Mouse (Mus musculus) liver, embryonic 12.5 days (tissue): ENCODE measurements around the gene Ppp6r3. TPM values are rescaled to one million over a fixed set of nuclear protein-coding genes. Genes with fewer than 3 reads are reported as not detected.
"Not testable (repeated sequence)": the region's sequence is repeated elsewhere in the genome, so short reads cannot be mapped to it uniquely, and the experiment has no call there.

Experiments used
- ATAC-seq: fragments of 200-750 bp; cut with Nextera tagmentation; 2 replicates; pipeline ENCODE4 v1.8.0; 2017; ENCODE audit warnings: moderate number of reproducible peaks, mild to moderate bottlenecking, moderate library complexity
- H3K27ac ChIP-seq: fragments of 300-500 bp; sonication (generic); 2 replicates; pipeline ENCODE4 v1.5.1; 2016; ENCODE audit warnings: mild to moderate bottlenecking
- H3K27me3 ChIP-seq: fragments of 300-500 bp; sonication (generic); replicated peaks from 2 replicates; pipeline ENCODE4 v1.6.1; 2016; ENCODE audit warnings: mild to moderate bottlenecking, moderate library complexity
- H3K36me3 ChIP-seq: fragments of 300-500 bp; sonication (generic); 2 replicates; pipeline ENCODE4 v1.6.1; 2016; ENCODE audit warnings: mild to moderate bottlenecking, moderate library complexity
- H3K4me1 ChIP-seq: fragments of 300-500 bp; sonication (generic); 2 replicates; pipeline ENCODE4 v1.6.1; 2016
- H3K4me2 ChIP-seq: fragments of 300-500 bp; sonication (generic); 2 replicates; pipeline ENCODE4 v1.6.1; 2016; ENCODE audit warnings: mild to moderate bottlenecking, moderate library complexity
- H3K4me3 ChIP-seq: fragments of 300-500 bp; sonication (generic); 2 replicates; pipeline ENCODE4 v1.5.1; 2016; ENCODE audit warnings: mild to moderate bottlenecking, moderate library complexity
- H3K9ac ChIP-seq: fragments of 300-500 bp; sonication (generic); 2 replicates; pipeline ENCODE4 v1.6.1; 2016; ENCODE audit warnings: mild to moderate bottlenecking, moderate library complexity
- H3K9me3 ChIP-seq: fragments of 300-500 bp; sonication (generic); replicated peaks from 2 replicates; pipeline ENCODE4 v1.6.1; 2016; ENCODE audit warnings: mild to moderate bottlenecking, moderate library complexity
- WGBS: fragments of 180-500 bp; shearing (Covaris S2); methylation state at CpG from one replicate; pipeline ENCODE4 v1.1.7; 2016; ENCODE audit not compliant: insufficient replicate concordance; 5-methylcytosine and 5-hydroxymethylcytosine counted together
- polyA plus RNA-seq: library from polyadenylated mRNA; unstranded; fragments of >200 nt; fragmentation: Nextera tagmentation; extraction: Ambion mirVana; gene quantifications from 2 replicates; pipeline ENCODE4 v1.2.1, GENCODE M21; 2016

Gene Ppp6r3
- polyA plus RNA-seq, 1 experiment from 2014 or later = 35.8 TPM

DNA sequence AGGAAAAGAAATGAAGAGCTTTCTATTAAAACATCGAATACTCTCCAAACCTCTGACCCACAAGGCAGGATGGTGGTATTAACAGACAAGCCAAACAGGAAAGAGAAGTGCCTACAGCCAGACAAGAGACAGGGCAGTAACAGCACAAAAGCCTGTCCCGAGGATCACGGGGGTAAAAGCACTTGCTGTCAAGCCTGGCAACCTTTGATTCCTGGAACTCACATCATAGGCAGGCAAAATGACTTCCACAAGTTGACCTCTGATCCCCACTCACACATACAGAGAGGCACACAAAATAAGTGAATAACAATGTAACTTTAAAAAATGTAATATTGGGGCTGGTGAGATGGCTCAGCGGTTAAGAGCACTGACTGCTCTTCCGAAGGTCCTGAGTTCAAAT lies 36.1 kb downstream of the Ppp6r3 start:
- Histone ChIP-seq H3K9me3 (no peaks in the 10 kb centered on the region), H3K9ac (no peak overlapping the region), H3K4me3 (no peak overlapping the region), H3K36me3 (peaks cover 33% of the 10 kb centered on the region), H3K27ac (no peak overlapping the region), H3K27me3 (no peaks in the 10 kb centered on the region), H3K4me1 (peaks cover 35% of the 10 kb centered on the region), H3K4me2 (no peak overlapping the region)
- WGBS = 75% methylated on average over 5 of the region's 5 CpGs
- ATAC-seq = no peak

DNA sequence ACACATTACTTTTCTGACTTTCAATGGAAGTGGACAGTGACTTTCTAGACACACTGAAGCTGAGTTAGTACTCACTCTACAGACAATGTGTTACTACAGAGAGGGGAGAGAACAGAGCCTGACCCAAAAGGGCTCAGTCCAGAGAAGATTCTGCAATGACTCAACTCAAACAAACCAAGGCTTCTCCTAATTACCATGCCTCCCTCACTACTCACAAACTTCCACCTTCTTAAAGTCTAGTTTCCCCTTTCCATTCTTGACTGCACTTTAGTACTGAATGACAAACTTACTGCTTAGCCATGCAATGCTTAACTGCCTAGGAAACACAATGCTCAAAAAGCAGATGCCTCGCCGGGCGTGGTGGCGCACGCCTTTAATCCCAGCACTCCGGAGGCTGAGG lies 37.9 kb downstream of the Ppp6r3 start:
- Histone ChIP-seq H3K4me1 (peaks cover 45% of the 10 kb centered on the region), H3K27me3 (no peaks in the 10 kb centered on the region), H3K4me2 (no peak overlapping the region), H3K9ac (no peak overlapping the region), H3K4me3 (no peak overlapping the region), H3K27ac (peak overlapping the region; percentile 29; the same call in 1 of the 2 replicates), H3K9me3 (no peaks in the 10 kb centered on the region), H3K36me3 (peaks cover 23% of the 10 kb centered on the region)
- no peak for ATAC-seq
- 97% methylated on average over 6 of the region's 6 CpGs for WGBS

DNA sequence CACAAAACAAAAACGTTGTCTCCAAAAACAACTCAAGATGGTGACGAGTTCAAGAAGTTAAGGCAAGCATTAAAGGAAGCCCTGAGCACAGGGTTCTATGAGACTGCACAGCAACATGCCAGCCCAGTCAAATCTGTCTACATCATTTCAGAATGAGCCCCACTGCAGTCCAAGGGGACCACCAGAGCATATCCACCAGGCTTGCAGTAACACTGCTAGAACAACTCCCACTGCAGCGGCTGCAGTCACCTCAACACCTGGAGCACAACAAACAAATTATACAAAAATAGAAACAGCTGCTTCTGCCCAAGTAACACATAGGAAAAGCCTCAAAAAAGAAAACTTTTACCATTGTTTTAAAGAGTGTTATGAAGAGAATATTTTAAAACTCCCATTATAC lies 40.6 kb downstream of the Ppp6r3 start:
- H3K27ac ChIP-seq = no peak overlapping the region
- peaks cover 11% of the 10 kb centered on the region for H3K36me3 ChIP-seq
- no peaks in the 10 kb centered on the region for H3K9me3 ChIP-seq
- peaks cover 35% of the 10 kb centered on the region for H3K4me1 ChIP-seq
- no peak overlapping the region for H3K9ac ChIP-seq
- no peak overlapping the region for H3K4me3 ChIP-seq
- WGBS = 72% methylated on average over 3 of the region's 3 CpGs
- H3K27me3 ChIP-seq = no peaks in the 10 kb centered on the region
- no peak overlapping the region for H3K4me2 ChIP-seq
- no peak for ATAC-seq

GRCm38 (mm10) chr19:3533266-3533966 lies 42.1 kb downstream of the Ppp6r3 start:
- not testable (repeated sequence) for H3K9ac ChIP-seq, ATAC-seq, H3K9me3 ChIP-seq, H3K27me3 ChIP-seq, H3K36me3 ChIP-seq, H3K27ac ChIP-seq, H3K4me2 ChIP-seq, H3K4me3 ChIP-seq
- 77% methylated on average over 12 of the region's 12 CpGs for WGBS
- peaks cover 30% of the 10 kb centered on the region for H3K4me1 ChIP-seq

DNA sequence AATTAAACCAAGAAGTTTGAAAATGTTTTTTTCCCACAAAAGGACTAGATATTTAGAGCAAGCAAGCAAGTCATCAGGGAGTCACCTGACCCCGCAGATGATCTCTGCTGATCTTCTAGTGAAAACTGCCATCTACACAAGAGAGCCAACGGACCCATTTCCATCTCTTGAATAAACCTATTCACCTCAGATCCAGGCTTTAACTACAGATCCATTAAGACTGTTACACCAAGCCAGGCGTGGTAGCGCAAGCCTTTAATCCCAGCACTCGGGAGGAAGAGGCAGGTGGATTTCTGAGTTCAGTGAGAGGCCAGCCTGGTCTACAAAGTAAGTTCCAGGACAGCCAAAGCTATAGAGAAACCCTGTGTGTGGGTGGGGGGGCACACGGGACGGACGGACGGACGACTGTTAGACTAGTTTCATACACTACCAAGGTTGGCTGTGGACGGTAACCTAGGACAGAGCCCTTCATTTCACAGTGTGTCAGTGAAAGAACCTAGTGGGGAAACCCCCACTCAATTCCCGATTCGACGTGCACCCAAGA lies 42.8 kb downstream of the Ppp6r3 start:
- no peaks in the 10 kb centered on the region for H3K27me3 ChIP-seq
- H3K4me2 ChIP-seq = no peak overlapping the region
- no peak for ATAC-seq
- H3K9ac ChIP-seq = no peak overlapping the region
- peaks cover 26% of the 10 kb centered on the region for H3K4me1 ChIP-seq
- H3K9me3 ChIP-seq = no peaks in the 10 kb centered on the region
- H3K27ac ChIP-seq = no peak overlapping the region
- H3K4me3 ChIP-seq = no peak overlapping the region
- WGBS = 91% methylated on average over 14 of the region's 14 CpGs
- peaks cover 9% of the 10 kb centered on the region for H3K36me3 ChIP-seq

DNA sequence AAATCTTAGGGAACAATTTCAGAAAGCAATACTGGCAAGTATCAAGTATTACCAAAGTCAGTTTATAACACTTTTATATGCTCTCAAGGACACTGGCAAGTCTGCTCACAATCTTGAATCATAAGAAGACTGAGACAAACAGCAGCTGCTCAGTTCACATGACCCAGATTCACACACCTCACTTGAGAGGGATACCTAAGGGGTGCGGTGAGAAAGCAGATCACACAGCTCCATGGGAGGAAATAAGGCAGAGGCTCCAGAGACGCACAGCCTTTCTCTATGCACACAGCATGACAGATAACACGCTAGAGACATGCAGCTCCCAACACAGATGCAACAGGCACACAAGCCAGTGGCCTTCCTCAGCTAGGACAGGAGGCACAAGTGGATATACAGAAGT lies 45.8 kb downstream of the Ppp6r3 start:
- no peaks in the 10 kb centered on the region for H3K9me3 ChIP-seq
- no peaks in the 10 kb centered on the region for H3K27me3 ChIP-seq
- 81% methylated on average over 3 of the region's 3 CpGs for WGBS
- H3K36me3 ChIP-seq = peaks cover 37% of the 10 kb centered on the region
- H3K27ac ChIP-seq = no peak overlapping the region
- no peak overlapping the region for H3K4me3 ChIP-seq
- H3K4me1 ChIP-seq = peaks cover 19% of the 10 kb centered on the region
- H3K9ac ChIP-seq = no peak overlapping the region
- no peak for ATAC-seq
- no peak overlapping the region for H3K4me2 ChIP-seq

GRCm38 (mm10) chr19:3528646-3529045 lies 46.9 kb downstream of the Ppp6r3 start:
- H3K36me3 ChIP-seq = peaks cover 44% of the 10 kb centered on the region
- WGBS = 85% methylated on average over 4 of the region's 4 CpGs
- no peak overlapping the region for H3K27ac ChIP-seq
- H3K4me1 ChIP-seq = peaks cover 8% of the 10 kb centered on the region
- H3K9ac ChIP-seq = no peak overlapping the region
- no peak overlapping the region for H3K4me3 ChIP-seq
- H3K27me3 ChIP-seq = no peaks in the 10 kb centered on the region
- no peak overlapping the region for H3K4me2 ChIP-seq
- ATAC-seq = no peak
- no peaks in the 10 kb centered on the region for H3K9me3 ChIP-seq

GRCm38 (mm10) chr19:3527531-3527930 lies 48.0 kb downstream of the Ppp6r3 start:
- H3K9me3 ChIP-seq = no peaks in the 10 kb centered on the region
- H3K9ac ChIP-seq = no peak overlapping the region
- 90% methylated on average over 4 of the region's 4 CpGs for WGBS
- H3K27ac ChIP-seq = no peak overlapping the region
- no peak overlapping the region for H3K4me2 ChIP-seq
- H3K4me1 ChIP-seq = peaks cover 8% of the 10 kb centered on the region; the same call in 1 of the 2 replicates
- H3K36me3 ChIP-seq = peaks cover 51% of the 10 kb centered on the region
- no peaks in the 10 kb centered on the region for H3K27me3 ChIP-seq
- no peak overlapping the region for H3K4me3 ChIP-seq
- no peak for ATAC-seq

DNA sequence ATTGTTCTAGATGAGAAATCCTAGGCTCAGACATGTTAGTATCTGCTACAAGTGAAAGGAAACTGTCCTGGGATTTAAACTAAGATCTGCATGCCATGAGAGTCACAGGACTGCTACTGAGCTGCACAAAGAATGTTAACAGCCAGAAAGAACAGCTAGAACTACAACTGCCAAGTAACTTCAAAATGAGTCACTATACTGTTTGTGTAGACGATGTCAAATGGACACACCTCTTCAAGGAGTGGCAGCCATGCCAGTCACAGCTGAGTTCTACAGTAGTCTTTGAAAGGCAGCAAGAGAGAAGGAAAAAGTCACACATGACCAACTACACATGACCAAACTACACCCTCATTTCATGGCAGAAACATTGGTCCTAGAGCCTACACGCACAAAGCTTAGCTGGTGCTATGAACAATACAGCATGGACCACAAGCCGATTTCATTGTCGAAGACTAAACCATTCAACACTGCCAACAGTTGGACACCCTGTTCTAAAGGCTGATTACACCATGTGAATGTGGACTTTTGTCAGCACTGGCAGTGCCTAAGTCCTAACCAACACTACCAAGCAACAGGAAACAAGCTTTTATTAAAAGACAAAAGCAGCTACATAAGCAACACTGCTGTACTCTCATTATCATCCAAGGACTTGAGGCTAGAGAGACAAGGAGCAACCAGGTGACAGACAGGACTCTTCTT lies 55.9 kb downstream of the Ppp6r3 start:
- no peaks in the 10 kb centered on the region for H3K9me3 ChIP-seq
- WGBS = 82% methylated on average over 4 of the region's 4 CpGs
- peaks cover 92% of the 10 kb centered on the region for H3K36me3 ChIP-seq
- H3K27me3 ChIP-seq = no peaks in the 10 kb centered on the region
- H3K4me3 ChIP-seq = no peak overlapping the region
- no peak for ATAC-seq
- H3K9ac ChIP-seq = no peak overlapping the region
- H3K4me2 ChIP-seq = no peak overlapping the region
- 0 out of 2 replicates have a peak, but pooled peaks cover 3% of the 10 kb centered on the region for H3K4me1 ChIP-seq
- no peak overlapping the region for H3K27ac ChIP-seq

DNA sequence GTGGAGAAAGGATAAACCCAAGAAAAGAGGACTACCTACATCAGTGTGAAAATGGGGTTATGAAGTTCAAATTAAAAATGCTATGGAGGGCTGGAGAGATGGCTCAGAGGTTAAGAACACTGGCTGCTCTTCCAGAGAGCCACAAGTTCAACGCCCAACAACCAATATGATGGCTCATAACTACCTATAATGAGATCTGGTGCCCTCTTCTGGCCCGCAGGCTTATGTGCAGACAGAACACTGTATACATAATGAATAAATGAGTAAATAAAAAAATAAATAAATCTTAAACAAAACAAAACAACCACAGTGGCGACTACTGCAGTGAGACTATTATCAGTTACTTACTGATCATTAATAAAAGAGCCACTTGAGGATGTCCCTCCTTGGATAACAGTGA lies 78.3 kb downstream of the Ppp6r3 start:
- H3K36me3 ChIP-seq = peaks cover 93% of the 10 kb centered on the region

DNA sequence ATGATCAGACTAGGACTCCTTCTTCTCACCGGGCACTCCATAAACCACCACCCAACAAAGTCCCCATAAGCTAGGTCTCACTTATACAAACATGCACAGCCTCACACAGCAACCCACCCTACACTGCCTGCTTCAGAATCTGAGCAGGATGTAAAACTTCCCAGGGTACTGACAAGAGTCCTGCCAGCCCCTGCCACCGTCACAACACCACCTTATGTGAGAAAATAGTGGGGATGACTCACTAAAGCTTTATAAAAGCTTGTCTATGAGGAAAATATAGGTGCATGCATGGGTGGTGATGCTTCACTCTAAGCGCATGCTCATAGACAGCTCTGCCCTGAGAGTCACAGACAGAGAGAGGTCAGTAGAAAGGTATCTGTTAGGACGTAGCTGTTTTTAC lies 85.7 kb downstream of the Ppp6r3 start:
- H3K27ac ChIP-seq = no peak overlapping the region
- H3K36me3 ChIP-seq = peaks cover 97% of the 10 kb centered on the region
- 90% methylated on average over 4 of the region's 4 CpGs for WGBS
- H3K27me3 ChIP-seq = no peaks in the 10 kb centered on the region
- H3K4me2 ChIP-seq = no peak overlapping the region
- no peak overlapping the region for H3K4me3 ChIP-seq
- no peaks in the 10 kb centered on the region for H3K9me3 ChIP-seq
- H3K4me1 ChIP-seq = no peaks in the 10 kb centered on the region
- ATAC-seq = no peak
- no peak overlapping the region for H3K9ac ChIP-seq

More for the DNA sequence above, 78.3 kb downstream of the Ppp6r3 start:
- Histone ChIP-seq H3K4me2 (no peak overlapping the region), H3K27ac (no peak overlapping the region), H3K9me3 (no peaks in the 10 kb centered on the region), H3K9ac (no peak overlapping the region), H3K4me1 (no peaks in the 10 kb centered on the region), H3K4me3 (no peak overlapping the region), H3K27me3 (no peaks in the 10 kb centered on the region)
- ATAC-seq = no peak
- WGBS = 71% methylated on average over 3 of the region's 3 CpGs

- Histone ChIP-seq H3K4me2 (no peak overlapping the region), H3K4me3 (no peak overlapping the region), H3K9me3 (no peaks in the 10 kb centered on the region), H3K4me1 (no peaks in the 10 kb centered on the region), H3K27ac (no peak overlapping the region), H3K36me3 (peaks cover 92% of the 10 kb centered on the region), H3K27me3 (no peaks in the 10 kb centered on the region), H3K9ac (no peak overlapping the region)
- no peak for ATAC-seq
- WGBS = 89% methylated on average over 7 of the region's 7 CpGs
Measured at GRCm38 (mm10) chr19:3482831-3483230, 92.7 kb downstream of the Ppp6r3 start.
